Mouse (Mus musculus): Measurements from ENCODE around the gene Ttc8. TPM values are rescaled to one million over a fixed set of nuclear protein-coding genes. Genes with fewer than 3 reads are reported as not detected.
"Not testable (repeated sequence)": the region's sequence is repeated elsewhere in the genome, so short reads cannot be mapped to it uniquely, and the experiment has no call there.

The Ttc8 gene
- polyA plus RNA-seq, 1 experiment from 2014 or later: 35.0 TPM

DNA sequence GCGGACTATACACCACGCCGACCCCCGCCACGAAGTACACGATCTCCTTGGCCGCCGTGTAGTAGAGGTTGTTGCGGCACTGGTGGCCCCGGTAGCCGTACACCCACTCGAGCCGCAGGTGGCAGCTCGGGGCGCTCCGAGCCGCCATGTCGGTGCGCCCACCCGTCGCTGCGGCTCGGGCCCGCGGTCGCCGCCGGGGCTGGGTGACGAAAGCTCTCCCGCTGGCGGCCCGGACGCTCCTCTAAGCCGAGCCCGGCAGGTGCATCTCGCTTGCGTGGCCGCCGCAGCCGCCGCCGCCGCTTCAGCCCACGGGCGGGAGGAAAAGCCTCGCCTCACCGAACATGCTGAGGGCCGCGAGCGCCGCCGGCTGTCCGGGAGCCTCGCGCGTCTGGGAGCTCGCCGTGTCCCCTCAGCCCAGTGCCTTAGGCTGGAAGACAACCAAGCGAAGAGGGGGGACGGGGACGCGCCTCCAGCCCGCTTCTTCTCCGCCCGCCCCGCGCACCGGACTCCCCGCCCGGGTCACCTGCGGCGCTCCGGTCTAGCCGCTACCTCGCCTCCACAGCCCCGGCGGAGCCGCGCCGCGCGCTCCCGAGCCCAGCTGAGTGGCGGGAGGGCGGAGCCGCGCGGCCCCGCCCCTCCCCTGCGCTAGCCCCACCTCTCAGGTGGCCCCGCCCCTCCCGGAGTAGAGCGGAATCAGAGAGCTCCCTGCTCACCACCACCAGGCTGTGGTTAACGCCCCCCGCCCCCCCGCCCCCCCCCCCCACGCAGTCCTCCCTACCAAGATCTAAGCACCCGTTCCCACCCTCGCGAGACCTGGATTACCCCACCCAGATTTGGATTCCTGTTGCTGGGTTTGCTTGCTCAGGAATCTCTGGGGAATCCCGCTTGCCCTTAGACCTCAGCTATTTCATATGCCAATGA, 19.2 kb upstream of the Ttc8 start, which contains the start of gene Eml5:
TSS of gene Eml5 (minus strand) at position 604 of the 921 bp plus-strand sequence.
- peak within 1 kb of the TSS; percentile 88 for H3K4me3 ChIP-seq (ENCODE audit: low read depth, low read length)
- ATAC-seq (ENCODE audit: insufficient read depth, low FRiP score, low TSS enrichment) (peak; percentile 87), DNase-seq (ENCODE audit: low spot score) (peak; percentile 91)
- no peaks in the 10 kb centered on the region for H3K36me3 ChIP-seq (ENCODE audit: control insufficient read depth, insufficient read depth, low read length)
- H3K4me2 ChIP-seq (ENCODE audit: low read depth): peak within 1 kb of the TSS; percentile 73
- H3K9ac ChIP-seq (ENCODE audit: low read length): peak within 1 kb of the TSS; percentile 76
- peak within 1 kb of the TSS; percentile 67 for H3K27ac ChIP-seq (ENCODE audit: low read depth, low read length)
- H3K4me1 ChIP-seq (ENCODE audit: control insufficient read depth, insufficient read depth, low read length): no peaks in the 10 kb centered on the region; the same call in 1 of the 2 replicates
- H3K9me3 ChIP-seq (ENCODE audit: control insufficient read depth, low read length): no peaks in the 10 kb centered on the region
- under 1% methylated on average over 79 of the region's 101 CpGs for WGBS
- H3K27me3 ChIP-seq (ENCODE audit: control insufficient read depth, insufficient read depth, low read length): no peaks in the 10 kb centered on the region

DNA sequence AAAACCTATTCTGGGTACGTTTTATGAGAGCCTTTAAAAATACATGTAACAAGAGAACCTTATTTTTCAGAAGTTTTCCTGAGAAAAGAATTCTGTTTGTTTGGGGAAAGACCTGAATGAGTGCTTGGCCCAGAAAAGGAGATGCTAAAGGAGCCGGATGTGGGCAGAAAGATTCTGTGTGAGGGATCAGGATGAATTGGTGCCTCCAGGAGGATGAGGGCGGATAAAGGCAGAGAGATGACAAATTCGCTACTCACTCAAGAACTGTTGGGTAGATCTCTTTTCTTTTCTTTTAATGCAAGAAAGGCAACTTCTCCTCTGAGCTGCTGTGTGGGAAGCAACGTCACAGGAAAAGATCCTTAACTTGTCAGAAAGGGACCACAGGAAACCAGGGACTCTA, 14.9 kb upstream of the Ttc8 start:
- 83% methylated on average over 5 of the region's 5 CpGs for WGBS

DNA sequence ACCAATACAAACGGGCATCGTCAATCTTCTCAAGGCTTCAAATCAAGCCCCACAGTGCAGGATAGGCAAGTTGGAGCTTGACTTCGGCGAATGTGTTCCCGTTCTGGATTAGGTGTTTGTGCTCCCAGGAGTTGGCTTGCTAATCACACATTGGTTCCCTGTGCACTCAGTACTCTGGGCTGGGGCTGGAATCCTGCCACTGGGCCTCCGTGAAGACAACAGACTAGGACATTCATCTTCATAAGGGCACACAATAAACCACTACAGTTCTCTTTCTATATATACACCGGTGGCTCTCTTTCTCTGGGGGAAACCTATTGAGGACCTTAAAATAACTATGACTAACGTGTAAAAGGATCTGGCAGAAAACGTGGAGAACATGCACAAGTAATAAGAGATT, 10.3 kb upstream of the Ttc8 start:
- Histone ChIP-seq H3K27ac (ENCODE audit: low read depth, low read length) (no peak overlapping the region), H3K9ac (ENCODE audit: low read length) (no peak overlapping the region), H3K4me2 (ENCODE audit: low read depth) (no peak overlapping the region), H3K9me3 (ENCODE audit: control insufficient read depth, low read length) (no peaks in the 10 kb centered on the region), H3K27me3 (ENCODE audit: control insufficient read depth, insufficient read depth, low read length) (no peaks in the 10 kb centered on the region), H3K36me3 (ENCODE audit: control insufficient read depth, insufficient read depth, low read length) (no peaks in the 10 kb centered on the region), H3K4me3 (ENCODE audit: low read depth, low read length) (no peak overlapping the region), H3K4me1 (ENCODE audit: control insufficient read depth, insufficient read depth, low read length) (no peaks in the 10 kb centered on the region)
- 74% methylated on average over 9 of the region's 9 CpGs for WGBS
- DNase-seq (ENCODE audit: low spot score) (no peak), ATAC-seq (ENCODE audit: insufficient read depth, low FRiP score, low TSS enrichment) (no peak)

More for the DNA sequence above, 14.9 kb upstream of the Ttc8 start:
- no peak overlapping the region for H3K4me3 ChIP-seq (ENCODE audit: low read depth, low read length)
- no peak for DNase-seq (ENCODE audit: low spot score)
- no peaks in the 10 kb centered on the region for H3K27me3 ChIP-seq (ENCODE audit: control insufficient read depth, insufficient read depth, low read length)
- H3K27ac ChIP-seq (ENCODE audit: low read depth, low read length): no peak overlapping the region
- no peak for ATAC-seq (ENCODE audit: insufficient read depth, low FRiP score, low TSS enrichment)
- H3K9me3 ChIP-seq (ENCODE audit: control insufficient read depth, low read length): no peaks in the 10 kb centered on the region
- H3K36me3 ChIP-seq (ENCODE audit: control insufficient read depth, insufficient read depth, low read length): no peaks in the 10 kb centered on the region
- H3K4me1 ChIP-seq (ENCODE audit: control insufficient read depth, insufficient read depth, low read length): no peaks in the 10 kb centered on the region; the same call in 1 of the 2 replicates
- H3K9ac ChIP-seq (ENCODE audit: low read length): no peak overlapping the region
- H3K4me2 ChIP-seq (ENCODE audit: low read depth): no peak overlapping the region

DNA sequence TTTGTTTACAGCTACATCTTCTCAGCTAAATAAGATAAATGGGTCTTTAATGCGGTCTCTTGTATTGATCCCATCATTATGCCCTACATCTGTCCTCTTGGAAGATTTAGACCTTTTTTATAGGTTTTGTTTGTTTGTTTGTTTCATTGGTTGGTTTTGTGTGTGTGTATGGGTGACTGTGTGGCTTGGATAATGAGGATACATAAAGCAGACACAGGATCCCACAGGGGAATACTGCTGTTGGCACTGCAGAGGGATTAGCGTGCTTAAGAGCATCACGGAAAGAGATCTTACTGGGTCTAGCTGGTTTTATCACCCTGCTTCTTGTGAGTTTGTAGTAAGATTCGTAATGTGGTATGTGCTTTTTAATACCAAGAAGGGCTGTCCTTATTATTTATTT, 10.8 kb downstream of the Ttc8 start:
- Histone ChIP-seq H3K4me2 (ENCODE audit: low read depth) (no peak overlapping the region), H3K27ac (ENCODE audit: low read depth, low read length) (no peak overlapping the region), H3K4me1 (ENCODE audit: control insufficient read depth, insufficient read depth, low read length) (no peaks in the 10 kb centered on the region), H3K4me3 (ENCODE audit: low read depth, low read length) (no peak overlapping the region), H3K9ac (ENCODE audit: low read length) (no peak overlapping the region), H3K27me3 (ENCODE audit: control insufficient read depth, insufficient read depth, low read length) (no peaks in the 10 kb centered on the region), H3K36me3 (ENCODE audit: control insufficient read depth, insufficient read depth, low read length) (no peaks in the 10 kb centered on the region), H3K9me3 (ENCODE audit: control insufficient read depth, low read length) (no peaks in the 10 kb centered on the region)
- DNase-seq (ENCODE audit: low spot score) (no peak), ATAC-seq (ENCODE audit: insufficient read depth, low FRiP score, low TSS enrichment) (no peak)
- 81% methylated on average over 4 of the region's 4 CpGs for WGBS

DNA sequence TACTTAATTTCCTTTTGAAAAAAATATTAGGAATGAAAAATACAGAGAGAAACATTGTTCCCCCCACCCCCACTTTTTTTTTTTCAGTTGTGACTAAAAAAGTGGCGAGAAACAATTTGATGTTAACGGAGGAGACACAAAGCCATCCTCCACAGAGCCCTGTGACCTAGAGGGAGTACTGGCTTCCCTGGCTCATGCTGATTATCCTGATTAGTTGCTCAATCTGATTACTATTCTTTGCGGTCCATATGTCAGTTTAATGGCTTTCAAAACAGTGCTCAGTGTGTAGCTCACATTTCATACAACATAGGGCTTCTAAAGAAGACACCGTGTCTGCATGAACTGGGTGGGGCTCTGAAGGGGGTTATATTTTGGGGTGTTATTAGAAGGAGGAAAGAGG, 12.1 kb downstream of the Ttc8 start:
- 87% methylated on average over 4 of the region's 4 CpGs for WGBS
- DNase-seq (ENCODE audit: low spot score) (no peak), ATAC-seq (ENCODE audit: insufficient read depth, low FRiP score, low TSS enrichment) (no peak)
- Histone ChIP-seq H3K36me3 (ENCODE audit: control insufficient read depth, insufficient read depth, low read length) (no peaks in the 10 kb centered on the region), H3K4me2 (ENCODE audit: low read depth) (no peak overlapping the region), H3K27ac (ENCODE audit: low read depth, low read length) (no peak overlapping the region), H3K4me1 (ENCODE audit: control insufficient read depth, insufficient read depth, low read length) (no peaks in the 10 kb centered on the region), H3K4me3 (ENCODE audit: low read depth, low read length) (no peak overlapping the region), H3K27me3 (ENCODE audit: control insufficient read depth, insufficient read depth, low read length) (no peaks in the 10 kb centered on the region), H3K9ac (ENCODE audit: low read length) (no peak overlapping the region), H3K9me3 (ENCODE audit: control insufficient read depth, low read length) (no peaks in the 10 kb centered on the region)

DNA sequence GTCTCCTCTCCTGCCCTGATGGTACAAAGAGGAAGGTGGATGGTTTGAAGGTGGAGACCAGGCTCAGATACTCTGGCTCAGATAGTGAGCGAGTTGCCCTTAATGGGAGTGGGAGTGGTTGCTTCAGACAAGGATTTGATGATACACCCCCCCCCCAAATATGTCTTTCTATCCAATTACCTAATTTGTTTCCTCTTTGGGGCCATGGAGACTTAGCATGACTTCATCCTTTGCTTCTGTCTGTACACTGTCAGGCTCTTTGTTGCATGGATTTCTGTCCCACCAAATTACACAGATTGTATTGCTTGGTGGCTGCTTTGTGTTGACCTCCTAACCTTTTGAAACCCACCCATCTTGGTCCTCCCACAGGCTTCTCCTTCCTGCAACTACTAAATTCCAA, 12.5 kb downstream of the Ttc8 start:
- no peak overlapping the region for H3K9ac ChIP-seq (ENCODE audit: low read length)
- no peaks in the 10 kb centered on the region for H3K4me1 ChIP-seq (ENCODE audit: control insufficient read depth, insufficient read depth, low read length)
- DNase-seq (ENCODE audit: low spot score) (no peak), ATAC-seq (ENCODE audit: insufficient read depth, low FRiP score, low TSS enrichment) (no peak)
- no peaks in the 10 kb centered on the region for H3K27me3 ChIP-seq (ENCODE audit: control insufficient read depth, insufficient read depth, low read length)
- H3K36me3 ChIP-seq (ENCODE audit: control insufficient read depth, insufficient read depth, low read length): no peaks in the 10 kb centered on the region
- H3K9me3 ChIP-seq (ENCODE audit: control insufficient read depth, low read length): no peaks in the 10 kb centered on the region
- H3K27ac ChIP-seq (ENCODE audit: low read depth, low read length): no peak overlapping the region
- 84% methylated on average over 1 of the region's 1 CpGs for WGBS
- H3K4me2 ChIP-seq (ENCODE audit: low read depth): no peak overlapping the region
- no peak overlapping the region for H3K4me3 ChIP-seq (ENCODE audit: low read depth, low read length)

DNA sequence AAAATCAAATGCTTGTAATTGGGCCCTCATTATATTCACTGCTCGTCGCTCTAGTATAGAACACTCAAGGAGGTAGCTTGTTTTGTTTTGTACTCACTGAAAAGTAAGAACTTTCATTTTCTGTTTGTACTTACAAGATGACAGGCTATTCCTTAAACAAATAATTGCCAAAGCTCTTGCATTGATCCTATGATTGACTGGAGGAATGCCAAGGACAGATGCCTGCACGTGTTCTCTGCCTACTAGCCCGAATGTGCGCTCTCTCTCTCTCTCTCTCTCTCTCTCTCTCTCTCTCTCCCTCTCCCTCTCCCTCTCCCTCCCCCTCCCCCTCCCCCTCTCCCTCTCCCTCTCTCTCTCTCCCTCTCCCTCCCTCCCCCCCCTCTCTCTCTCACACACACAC, 30.9 kb downstream of the Ttc8 start:
- not testable (repeated sequence) for H3K4me2 ChIP-seq (ENCODE audit: low read depth); H3K9me3 ChIP-seq (ENCODE audit: control insufficient read depth, low read length); H3K27ac ChIP-seq (ENCODE audit: low read depth, low read length); H3K36me3 ChIP-seq (ENCODE audit: control insufficient read depth, insufficient read depth, low read length); DNase-seq (ENCODE audit: low spot score); H3K9ac ChIP-seq (ENCODE audit: low read length); H3K4me1 ChIP-seq (ENCODE audit: control insufficient read depth, insufficient read depth, low read length); H3K27me3 ChIP-seq (ENCODE audit: control insufficient read depth, insufficient read depth, low read length); H3K4me3 ChIP-seq (ENCODE audit: low read depth, low read length); ATAC-seq (ENCODE audit: insufficient read depth, low FRiP score, low TSS enrichment)
- WGBS: 80% methylated on average over 5 of the region's 5 CpGs

DNA sequence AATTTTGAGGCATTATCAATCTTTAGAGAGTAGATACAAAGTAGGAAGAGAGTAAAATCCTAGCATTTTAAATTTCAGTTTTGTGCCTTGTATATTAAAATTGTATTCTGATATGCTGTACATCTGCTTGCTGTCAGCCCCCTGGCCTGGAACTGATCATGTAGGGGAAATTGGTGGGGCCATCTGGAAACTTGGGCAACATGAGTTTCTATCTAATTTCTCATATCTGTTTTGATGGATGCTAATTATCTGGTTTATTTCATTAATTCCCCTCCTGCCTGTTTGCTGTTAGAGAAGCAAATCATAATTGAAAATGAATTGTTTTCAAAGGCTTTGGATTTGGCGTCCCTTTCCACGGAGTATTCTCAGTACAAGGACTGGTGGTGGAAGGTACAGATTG, 36.6 kb downstream of the Ttc8 start:
- Histone ChIP-seq H3K4me3 (ENCODE audit: low read depth, low read length) (no peak overlapping the region), H3K9me3 (ENCODE audit: control insufficient read depth, low read length) (no peaks in the 10 kb centered on the region), H3K4me1 (ENCODE audit: control insufficient read depth, insufficient read depth, low read length) (0 out of 2 replicates have a peak, but pooled peaks cover 2% of the 10 kb centered on the region), H3K27ac (ENCODE audit: low read depth, low read length) (no peak overlapping the region), H3K27me3 (ENCODE audit: control insufficient read depth, insufficient read depth, low read length) (no peaks in the 10 kb centered on the region), H3K36me3 (ENCODE audit: control insufficient read depth, insufficient read depth, low read length) (no peaks in the 10 kb centered on the region), H3K9ac (ENCODE audit: low read length) (no peak overlapping the region), H3K4me2 (ENCODE audit: low read depth) (no peak overlapping the region)
- DNase-seq (ENCODE audit: low spot score) (no peak), ATAC-seq (ENCODE audit: insufficient read depth, low FRiP score, low TSS enrichment) (no peak)
- WGBS: 99% methylated on average over 2 of the region's 2 CpGs

DNA sequence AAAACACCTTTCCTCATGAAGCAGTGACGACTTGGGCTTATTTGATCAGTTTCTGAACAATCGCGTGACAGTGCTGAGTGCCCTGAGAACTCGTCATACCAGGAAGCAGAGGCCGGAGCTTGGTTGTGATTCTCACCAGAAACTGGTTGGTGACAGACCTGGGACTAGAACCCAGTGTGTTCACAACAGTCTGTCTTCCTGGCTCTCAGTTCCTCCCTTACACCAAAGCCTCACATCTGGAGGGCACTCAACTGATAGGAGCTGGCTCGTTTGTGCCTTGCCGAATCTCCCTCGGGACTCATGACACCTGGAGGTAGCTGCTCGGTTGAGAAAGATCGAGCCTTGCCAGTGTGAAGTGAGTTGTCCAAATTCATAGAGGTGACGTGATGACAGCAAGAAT, 37.1 kb downstream of the Ttc8 start:
- Histone ChIP-seq H3K36me3 (ENCODE audit: control insufficient read depth, insufficient read depth, low read length) (no peaks in the 10 kb centered on the region), H3K9me3 (ENCODE audit: control insufficient read depth, low read length) (no peaks in the 10 kb centered on the region), H3K4me1 (ENCODE audit: control insufficient read depth, insufficient read depth, low read length) (0 out of 2 replicates have a peak, but pooled peaks cover 2% of the 10 kb centered on the region), H3K4me2 (ENCODE audit: low read depth) (no peak overlapping the region), H3K27me3 (ENCODE audit: control insufficient read depth, insufficient read depth, low read length) (no peaks in the 10 kb centered on the region), H3K27ac (ENCODE audit: low read depth, low read length) (no peak overlapping the region), H3K9ac (ENCODE audit: low read length) (no peak overlapping the region), H3K4me3 (ENCODE audit: low read depth, low read length) (no peak overlapping the region)
- WGBS: 89% methylated on average over 11 of the region's 11 CpGs
- no peak for DNase-seq (ENCODE audit: low spot score)
- no peak for ATAC-seq (ENCODE audit: insufficient read depth, low FRiP score, low TSS enrichment)

Measured in neural tube, embryonic 11.5 days (tissue).